Mouse (Mus musculus) cerebellum, adult 11-12 months (tissue): ENCODE results near the gene Ccr1.
A peak's percentile ranks its signal among the peaks of the same experiment; 100 is the strongest.

Source experiments
- DNase-seq: peaks from one replicate; pipeline ENCODE4 v3.0.0; 2022

Gene Ccr1

DNA sequence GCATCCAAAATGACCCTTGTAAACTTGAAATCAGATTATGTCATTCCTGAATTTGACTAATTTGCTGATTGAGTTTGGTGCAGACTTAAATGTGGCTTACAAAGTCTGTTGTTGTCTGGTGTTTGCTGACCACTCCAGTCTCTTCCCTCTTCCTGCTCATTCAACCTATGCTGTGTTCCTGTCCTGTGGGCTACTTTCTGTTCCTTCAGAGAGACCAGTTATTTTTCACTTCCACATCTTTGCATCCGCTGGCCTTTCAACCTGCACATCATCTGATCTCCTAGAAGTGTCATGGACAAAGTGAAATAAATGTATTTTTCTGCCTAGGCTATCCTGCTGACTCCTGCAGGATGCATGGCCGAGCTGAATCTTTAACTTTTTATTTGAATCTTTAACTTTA lies 14.9 kb downstream of the Ccr1 start:
- DNase-seq, result no peak

DNA sequence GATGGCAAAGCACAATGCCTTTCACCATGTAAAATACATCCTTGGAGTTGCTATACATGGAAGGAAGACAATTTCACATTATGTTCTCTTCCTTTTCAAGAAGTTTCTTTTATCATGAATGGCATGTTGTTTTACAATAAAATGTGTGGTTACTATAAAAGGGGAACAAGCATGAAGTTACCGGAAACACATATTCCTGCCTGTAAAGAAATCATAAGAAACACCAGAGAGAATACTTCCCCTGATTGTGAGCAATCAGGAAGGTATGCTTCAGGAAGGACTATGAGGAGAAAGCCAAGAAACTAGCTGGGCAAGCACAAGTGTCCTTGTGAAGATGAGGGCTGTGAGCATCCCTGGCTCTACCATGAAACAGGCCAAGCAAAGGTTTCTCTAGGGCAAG lies 17.3 kb downstream of the Ccr1 start:
- no peak for DNase-seq

DNA sequence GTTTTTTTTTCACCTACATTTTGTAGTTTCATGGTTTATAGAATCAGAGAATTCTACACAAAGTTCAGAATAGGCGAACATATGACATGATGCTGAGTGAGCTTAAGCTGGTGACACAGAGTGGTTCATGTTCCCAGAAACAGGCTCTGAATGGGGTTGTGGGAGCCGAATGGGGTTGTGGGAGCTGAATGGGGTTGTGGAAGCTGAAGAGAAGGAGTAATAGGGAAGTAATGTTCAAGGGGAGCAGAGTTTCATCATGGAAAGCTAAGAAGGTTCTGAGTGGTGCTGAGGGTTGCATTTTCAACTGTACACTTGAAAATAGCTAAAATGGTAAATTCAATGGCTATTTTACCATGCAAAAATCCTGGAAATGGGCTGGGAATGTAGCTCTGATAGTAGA lies 19.1 kb downstream of the Ccr1 start:
- DNase-seq, result no peak

DNA sequence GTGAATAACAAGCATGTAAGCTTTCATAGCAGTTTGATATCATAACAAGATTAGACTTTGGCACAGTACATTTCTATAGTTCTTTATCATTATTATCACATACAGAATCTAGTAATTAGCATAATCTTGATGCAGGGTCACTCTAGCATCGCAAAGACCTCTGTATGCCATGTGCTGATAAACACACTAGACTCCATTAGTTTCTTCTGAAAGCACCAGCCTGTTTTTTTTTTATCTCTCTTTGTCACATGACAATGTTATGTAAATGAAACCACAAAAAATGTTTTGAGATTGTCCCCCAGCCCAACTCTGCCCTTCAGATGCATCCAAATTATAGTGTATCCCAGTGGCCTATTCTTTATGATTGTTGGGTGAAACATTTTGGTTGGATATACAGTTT lies 20.7 kb downstream of the Ccr1 start:
- no peak for DNase-seq

DNA sequence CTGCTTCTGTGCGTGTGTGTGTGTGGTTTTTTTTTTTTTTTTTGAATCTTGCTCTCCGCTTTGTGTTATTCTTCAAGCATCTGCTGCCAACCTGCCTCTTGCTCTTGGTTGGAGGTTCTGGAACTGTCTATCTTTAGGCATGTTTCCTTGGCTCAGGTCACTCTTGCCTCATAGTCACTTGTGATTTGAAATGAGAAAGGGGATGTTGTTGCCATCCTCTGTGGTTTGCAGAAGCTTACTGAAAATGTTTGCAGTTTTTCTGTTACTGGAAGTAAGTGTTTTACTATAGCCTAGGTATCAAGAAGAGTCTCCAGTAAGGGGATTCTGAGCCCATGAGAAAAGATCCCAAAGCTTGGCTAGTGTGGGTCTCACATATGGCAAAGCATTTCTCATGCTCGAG lies 26.5 kb downstream of the Ccr1 start:
- no peak for DNase-seq

DNA sequence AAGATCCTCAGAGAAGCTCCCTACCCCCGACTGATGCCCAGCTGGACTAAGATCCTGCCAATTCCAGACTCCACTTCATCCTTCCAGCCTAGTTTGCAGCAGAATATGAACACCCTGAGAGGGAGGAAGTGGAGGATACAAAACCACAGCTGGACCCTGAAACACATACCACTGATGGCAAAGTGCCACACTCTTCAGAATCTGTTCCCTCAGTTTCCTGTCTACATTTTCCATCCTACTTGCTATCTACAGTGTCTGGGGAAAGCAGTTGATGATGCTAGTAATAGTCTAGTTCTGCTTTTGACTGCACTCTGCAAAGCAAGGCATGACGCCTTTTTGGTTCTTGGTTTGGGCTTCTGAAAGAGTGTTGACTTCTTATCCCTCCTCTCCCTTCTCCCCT lies 27.2 kb downstream of the Ccr1 start:
- no peak for DNase-seq

DNA sequence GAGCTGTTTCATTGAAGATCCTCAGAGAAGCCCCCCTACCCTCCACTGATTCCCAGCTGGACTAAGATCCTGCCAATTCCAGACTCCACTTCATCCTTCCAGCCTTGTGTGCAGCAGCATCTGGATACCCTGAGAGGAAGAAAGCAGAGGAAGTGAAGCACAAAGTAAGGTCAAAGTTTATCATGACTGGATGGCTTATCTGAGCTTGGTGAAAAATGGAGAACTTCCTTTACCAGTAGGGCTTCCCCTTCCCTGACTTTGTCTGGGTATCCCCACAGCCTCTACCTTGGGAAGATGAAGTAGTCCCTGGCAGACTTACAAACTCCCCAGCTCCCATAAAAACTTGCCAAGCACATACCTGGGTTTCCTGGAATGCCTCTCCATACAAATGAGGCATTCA lies 27.9 kb downstream of the Ccr1 start:
- no peak for DNase-seq

DNA sequence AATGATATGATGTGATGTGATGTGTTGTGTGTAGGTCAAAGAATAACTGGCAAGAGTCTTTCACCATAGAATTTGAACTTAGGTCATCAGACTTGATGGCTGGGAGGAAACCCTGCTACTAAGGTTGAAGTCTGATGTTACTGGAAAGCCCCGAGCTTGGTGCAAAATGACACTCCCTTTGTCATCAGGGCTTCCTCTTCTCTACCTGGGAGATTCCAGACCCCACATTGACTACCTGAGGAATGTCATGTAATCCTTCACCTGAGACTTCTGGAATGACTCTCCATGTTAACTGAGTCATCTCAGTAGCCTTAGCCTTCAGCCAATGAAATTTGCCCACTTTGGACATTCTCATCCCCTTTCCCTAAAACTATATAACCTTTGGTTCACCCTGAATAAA lies 28.3 kb downstream of the Ccr1 start:
- DNase-seq, result no peak

DNA sequence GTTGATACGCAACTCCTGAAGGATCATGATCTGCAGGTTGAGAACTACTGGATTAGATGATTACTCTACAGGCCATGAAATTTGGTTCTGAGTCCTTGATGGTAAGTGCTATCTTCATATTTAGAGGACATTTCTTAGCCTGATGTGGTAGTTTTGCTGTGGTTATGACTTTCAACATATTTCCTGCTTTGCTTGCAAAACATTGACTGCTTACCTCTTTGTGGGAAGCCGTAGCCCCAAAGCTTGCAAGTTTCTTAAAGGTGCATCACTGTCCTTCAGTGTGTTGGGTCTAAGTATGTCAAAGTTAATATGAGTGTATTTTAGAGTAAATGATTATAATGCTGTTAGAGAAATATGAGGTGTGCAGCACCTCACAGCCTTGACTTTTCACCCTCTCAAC lies 30.5 kb downstream of the Ccr1 start:
- DNase-seq, result no peak

DNA sequence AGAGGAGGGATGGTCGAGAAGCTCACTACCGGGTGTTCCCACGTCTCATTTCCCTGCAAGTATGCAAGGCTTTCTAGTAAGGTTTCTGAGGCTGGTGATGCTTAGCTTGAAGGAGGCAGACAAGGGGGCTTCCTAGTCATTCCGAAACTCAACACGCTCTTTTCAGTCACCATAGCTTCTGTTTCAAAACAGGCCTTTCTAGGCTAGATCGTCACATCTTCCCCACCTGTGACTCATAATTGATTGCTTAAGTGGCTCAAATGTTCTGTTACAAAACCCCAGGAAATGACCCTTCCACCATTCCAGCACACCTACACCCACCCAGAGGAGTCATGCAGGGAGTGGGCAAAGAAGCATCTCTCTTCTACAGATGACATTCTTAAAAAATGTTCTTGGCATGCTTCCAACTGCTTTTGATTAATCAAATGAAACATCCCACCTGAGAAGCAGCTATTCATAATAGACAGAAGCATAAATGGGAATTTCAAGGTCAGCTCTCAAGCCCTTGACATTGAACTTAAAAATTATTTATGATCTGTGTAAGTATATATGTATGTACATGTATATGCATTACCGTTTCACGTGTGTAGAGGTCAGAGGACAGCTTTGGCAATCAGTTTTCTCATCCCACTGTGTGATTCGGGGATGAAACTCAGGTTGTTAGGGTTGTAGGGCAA lies 31.8 kb downstream of the Ccr1 start:
- no peak for DNase-seq

DNA sequence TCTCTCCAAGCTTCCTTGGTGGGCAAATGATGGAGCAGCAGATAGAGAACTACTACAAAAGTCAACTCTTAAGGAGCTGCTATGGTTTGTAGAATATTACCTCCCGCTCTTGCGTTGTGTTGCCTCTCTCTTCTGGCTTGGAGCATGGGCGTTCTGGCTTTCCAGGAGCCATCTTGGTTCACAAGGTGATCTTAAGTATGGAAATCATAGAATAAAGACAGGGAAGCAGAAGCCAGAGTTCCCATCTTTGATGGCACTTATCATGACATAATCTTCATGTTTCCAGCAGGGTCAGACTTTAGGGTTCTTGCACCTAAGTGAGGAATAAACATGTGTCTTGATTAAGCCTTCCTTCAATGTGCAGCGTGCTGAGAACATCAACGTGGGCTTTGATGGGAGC lies 32.7 kb downstream of the Ccr1 start:
- DNase-seq, result no peak

DNA sequence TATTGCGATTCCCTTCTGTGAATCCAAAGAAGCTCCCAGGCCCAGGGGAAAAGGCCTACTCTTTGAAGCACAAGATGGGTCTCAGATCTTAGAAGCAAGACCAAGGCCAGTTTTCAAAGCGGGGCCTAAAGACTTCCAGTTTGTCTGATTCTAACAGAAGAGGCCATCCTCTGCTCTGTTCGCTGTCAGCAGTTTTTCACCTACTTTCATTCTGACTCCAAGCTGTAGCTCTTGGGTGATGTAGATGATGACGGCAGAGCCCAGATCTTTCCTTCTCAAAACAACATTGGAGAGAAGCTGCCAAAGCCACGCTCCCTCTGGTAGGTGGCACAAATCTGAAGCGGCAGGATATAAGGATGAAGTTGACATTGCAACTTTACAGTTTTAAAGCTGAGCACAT lies 33.1 kb downstream of the Ccr1 start:
- DNase-seq, result no peak

DNA sequence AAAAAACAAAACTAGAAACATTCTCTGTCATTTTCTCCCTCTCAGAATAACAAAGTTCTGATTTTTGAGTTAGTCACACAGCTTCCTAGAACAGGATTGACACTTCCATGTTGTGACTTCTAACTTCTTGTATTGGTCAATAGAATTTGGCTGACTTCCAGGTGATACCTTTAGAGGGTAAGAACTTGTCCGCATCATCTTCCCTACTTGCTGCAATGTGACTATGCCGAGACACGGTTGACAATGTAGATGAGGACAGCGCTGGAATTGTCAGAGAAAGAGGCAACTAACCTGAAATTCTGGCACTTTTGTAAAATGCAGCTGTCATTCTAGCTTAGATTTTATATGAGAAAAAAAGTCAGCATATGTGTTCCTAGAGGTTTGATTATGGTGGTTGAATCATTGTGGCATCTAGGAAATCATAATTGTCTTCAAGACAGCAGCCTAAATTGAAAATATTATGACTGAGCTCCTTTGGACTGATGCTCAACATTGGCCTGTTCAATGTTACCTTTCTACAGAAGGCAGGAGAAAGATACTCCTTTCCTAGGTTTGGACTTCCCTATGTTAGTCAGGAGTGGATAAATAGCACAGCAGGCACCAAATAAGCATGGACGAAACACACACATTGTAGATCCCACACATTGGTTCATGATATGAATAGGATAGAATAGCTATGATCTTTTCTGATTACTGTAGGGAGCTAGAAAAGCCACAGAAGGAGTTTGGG lies 34.6 kb downstream of the Ccr1 start:
- DNase-seq, result no peak

DNA sequence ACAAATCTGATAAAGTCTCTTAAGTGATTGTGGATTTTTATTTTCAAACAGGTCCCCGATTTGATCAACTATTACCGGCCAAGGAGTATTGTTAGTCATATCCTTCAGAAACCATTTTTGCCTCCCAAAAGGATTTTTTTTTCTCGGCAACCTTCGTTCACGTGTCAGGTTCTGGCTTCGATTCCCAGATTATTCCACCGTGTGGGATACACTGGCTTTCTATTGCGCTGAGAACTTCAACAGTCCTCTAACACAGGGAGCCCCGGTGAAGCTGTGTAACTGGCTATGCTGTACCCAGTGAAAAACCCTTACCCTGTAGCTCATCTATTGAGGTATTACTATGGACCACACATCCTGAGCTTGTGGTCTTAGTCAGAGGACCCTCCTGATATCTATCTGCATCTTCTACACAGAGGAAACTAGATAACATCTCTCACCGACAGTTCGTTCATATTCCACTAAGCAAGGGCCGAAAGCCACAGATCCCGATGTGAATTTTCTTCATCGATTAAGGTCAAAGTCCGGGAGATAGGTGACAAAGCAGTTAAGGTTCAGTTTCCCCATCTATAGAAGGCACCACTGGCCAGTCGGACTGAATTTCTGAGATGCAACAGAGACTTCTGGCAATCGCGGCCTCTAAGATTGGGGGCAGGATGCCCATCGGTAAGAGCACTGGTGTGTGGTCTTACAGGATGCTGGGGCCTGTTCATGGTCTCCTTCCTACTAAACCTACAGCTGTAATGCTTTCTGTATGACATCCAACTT lies 35.4 kb downstream of the Ccr1 start:
- no peak for DNase-seq

DNA sequence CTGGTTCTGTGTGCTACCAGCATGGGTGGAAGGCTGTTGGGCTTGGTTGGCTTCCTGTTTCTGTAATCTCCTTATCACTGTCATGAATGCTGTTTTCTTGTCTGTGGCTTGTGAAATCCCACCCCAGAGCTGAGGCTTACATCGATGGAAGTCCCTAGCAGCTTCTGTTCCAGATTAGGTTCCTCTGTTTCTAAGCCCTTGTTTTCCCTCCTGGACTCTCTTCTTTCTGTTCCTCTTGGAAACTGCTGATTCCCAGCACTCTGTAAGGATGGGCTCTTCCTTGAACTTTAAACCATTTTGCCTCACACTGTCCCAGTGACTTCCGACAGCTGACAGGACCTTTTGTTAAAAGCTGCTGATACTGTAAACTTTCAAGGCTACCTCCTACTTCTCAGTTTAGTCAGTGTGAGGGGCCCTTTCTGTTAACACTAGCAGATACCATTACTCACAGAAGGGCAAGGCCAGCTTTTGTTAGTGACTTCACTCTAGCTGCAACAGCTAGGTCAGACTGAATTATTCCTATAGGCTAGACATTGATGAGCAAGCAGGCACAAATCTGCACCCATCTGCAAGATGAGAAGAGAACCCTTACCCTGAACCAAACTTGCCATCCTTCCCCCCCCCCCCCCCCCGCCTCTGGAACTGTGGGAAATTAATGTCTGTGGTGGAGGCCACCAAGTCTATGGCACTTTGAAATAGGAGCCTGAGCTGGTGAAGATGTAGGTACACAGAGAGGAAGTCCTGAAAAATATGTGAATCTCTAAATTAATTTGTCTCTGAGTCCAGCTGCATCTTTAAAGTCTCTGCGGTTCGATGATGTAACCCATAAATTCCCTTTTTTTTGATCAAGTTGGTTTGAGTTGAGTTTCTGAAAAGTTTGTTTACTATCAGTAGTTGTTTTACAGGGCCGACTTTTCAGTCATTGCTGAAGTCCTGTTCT lies 36.5 kb downstream of the Ccr1 start:
- DNase-seq, result no peak

DNA sequence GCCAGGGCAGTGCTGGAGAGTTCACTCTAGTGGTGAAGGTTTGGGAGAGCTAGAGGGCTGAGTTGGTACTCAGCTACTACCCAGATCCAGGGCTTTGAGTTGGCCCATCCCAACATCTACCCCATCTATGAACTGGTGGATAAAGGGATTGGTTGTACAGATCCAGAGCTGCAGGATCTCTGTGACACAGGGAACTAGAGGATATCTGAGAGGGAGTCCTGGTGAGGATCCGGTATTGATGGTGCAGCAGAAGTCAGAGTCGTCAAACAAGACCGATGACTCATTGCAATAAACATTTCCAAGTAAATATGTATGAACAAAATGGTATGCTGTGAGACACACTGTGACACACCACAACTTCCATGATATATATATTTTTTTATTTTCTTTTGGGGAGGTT lies 37.6 kb downstream of the Ccr1 start:
- DNase-seq, result no peak

DNA sequence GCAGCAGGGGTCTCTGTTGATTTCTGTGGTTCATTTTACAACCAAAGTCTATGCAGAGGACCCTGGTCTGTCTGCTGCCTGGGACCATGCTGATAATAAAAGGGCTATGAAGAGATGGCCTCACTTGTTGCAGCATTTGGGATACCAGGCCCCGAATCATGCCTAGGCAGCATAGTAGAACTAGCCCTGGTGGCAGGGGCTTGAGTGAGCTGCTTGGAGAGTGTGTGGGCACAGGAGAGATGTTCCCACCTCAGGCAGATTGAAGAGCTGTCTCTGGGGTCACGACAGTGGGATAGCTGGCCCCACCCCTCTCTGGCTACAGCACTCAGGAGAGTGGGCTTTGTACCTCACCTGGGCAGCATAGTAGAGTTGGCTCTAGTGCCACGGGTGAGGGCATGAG lies 38.0 kb downstream of the Ccr1 start:
- DNase-seq, result no peak

DNA sequence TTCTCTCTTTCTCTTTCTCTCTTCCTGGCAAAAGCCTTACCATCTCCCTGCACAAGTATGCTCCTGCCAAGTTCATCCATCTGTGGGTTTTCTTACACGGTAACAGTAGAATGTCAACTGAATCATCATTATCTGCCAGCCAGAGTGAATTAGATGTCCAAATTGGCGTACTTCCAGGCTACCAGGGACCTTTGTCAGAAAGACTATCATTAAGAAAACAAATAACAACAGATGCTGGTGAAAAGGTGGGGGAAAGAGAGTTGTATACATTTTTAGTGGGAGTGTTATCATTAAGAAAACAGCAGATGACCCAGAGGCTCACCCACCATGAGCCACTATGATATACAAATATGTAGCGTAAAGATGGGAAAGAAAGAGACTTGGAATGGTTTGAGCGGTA lies 38.6 kb downstream of the Ccr1 start:
- DNase-seq, result no peak

DNA sequence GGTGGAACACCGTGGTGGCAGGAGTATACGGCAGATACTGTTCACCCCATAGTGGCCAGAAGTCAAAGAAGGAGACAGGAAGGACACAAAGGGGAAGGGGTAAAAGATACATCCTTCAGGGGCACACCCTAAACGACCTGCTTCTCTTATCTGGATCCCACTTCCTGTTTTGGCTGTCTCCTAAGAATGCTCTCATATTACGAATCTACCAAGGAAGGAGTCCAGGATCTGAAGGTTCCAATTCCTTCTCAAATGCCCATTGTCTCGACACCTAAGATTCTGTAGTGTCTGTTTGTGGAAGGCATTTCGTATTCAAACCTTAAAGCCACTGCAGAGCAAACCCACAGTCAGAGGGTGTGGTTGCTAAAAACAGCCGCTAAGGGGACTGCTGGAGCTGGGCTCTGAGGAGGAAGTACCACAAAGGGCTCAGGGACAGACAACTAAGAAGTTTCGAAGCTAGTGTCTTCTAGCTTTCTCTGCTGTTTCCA lies 39.7 kb downstream of the Ccr1 start:
- no peak for DNase-seq

DNA sequence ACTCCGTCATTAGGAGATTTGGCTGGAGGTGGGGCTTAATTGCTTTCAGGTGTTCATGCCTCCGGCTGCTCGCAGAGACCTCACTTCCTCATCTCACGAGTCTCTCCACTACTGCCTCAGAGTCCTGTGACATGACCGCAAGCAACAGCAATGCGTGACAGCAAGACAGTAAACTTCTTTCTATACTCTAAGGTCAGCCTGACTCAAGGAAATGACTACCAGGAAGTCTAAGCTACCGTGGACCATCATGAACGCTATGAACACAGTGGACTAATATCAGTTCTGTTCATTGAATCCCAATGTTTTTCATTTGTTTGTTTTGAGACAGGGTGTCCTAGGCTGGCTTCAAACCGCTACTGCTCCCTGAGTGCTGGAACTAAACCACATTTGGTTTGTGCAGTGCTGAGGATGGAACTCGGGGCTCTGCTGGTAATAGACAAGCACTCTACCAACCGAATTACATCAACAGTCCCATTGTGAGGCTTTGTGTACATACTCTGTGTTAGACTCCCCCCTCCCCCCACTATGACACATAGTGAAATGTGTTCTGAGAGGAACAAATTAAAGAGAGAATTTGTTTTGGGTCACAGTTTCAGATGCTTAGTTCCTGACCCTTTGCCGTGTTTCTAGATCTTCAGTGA lies 40.3 kb downstream of the Ccr1 start:
- no peak for DNase-seq

DNA sequence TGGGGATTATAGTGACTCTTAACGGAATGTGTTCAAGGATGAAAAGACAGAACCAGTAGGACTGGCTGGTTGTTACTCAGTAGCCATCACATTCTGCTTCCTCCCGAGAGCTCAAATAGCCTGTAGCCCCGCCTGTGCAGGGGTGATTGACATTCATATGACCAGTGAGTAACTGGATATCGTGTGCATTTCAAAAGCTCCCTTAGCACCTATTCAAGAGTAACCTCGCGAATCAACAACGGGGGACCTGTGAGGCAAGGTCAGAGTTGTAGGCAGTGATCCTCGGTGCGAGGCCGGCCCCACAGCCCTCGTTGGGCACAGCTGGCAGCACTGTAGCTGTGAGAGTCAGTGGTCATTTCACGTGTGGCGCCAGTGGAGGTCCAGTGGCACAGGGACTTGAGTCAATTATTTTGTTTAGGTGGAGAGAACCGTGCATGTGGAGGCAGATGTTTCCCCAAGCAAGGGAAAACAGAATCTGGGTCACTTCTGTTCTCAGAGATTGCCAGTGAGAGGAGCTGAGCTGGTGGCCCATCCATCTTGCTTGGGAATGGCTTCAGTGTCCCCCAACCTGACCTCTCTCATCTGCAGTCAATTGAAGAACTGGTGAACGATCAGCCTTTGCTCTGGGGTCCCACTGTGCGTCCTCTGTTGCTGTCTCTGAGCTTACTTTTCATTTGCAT lies 41.1 kb downstream of the Ccr1 start:
- no peak for DNase-seq

DNA sequence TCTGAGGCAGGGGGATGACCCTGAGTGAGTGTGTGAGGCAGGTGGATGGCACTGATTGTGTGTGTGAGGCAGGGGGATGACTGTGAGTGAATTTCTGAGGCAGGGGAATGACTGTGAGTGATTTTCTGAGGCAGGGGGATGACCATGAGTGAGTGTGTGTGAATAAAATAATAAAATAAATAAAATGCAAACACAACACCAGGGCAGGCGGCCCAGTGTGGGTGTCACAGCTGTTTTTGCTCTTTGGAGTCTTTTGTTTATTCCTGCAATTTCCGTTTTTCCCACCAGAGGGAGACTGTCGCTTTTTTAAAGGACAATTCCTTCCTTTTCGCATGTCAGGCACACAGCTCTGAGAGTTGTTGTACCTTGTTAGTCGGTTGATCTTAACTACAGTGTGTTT lies 42.5 kb downstream of the Ccr1 start:
- peak; percentile 20 for DNase-seq
